Mouse (Mus musculus) stomach, embryonic 16.5 days (tissue): Measurements from ENCODE around the gene Hoxa5. TPM values are rescaled to one million over a fixed set of nuclear protein-coding genes. Genes with fewer than 3 reads are reported as not detected.

Source experiments
- ATAC-seq: fragments of 200-750 bp; cut with Nextera tagmentation; 2 replicates; pipeline ENCODE4 v1.8.0; 2017; ENCODE audit warnings: moderate number of reproducible peaks, moderate TSS enrichment; ENCODE audit not compliant: insufficient read depth, low FRiP score
- H3K27ac ChIP-seq: fragments of 300-500 bp; sonication (generic); 2 replicates; pipeline ENCODE4 v1.5.1; 2014; ENCODE audit warnings: low read length
- H3K27me3 ChIP-seq: fragments of 300-500 bp; sonication (generic); 2 replicates; pipeline ENCODE4 v1.6.1; 2014; ENCODE audit warnings: low read length, control low read depth, mixed read lengths; ENCODE audit not compliant: control insufficient read depth, insufficient read depth
- H3K36me3 ChIP-seq: fragments of 300-500 bp; sonication (generic); 2 replicates; pipeline ENCODE4 v1.6.1; 2014; ENCODE audit warnings: low read length; ENCODE audit not compliant: control insufficient read depth, insufficient read depth
- H3K4me1 ChIP-seq: fragments of 300-500 bp; sonication (generic); 2 replicates; pipeline ENCODE4 v1.6.1; 2014; ENCODE audit warnings: low read length, control low read depth, mixed read lengths; ENCODE audit not compliant: control insufficient read depth, insufficient read depth
- H3K4me2 ChIP-seq: fragments of 300-500 bp; sonication (generic); 2 replicates; pipeline ENCODE4 v1.6.1; 2014; ENCODE audit warnings: low read depth, low read length, mixed read lengths
- H3K4me3 ChIP-seq: fragments of 300-500 bp; sonication (generic); replicated peaks from 2 replicates; pipeline ENCODE4 v1.5.1; 2014; ENCODE audit warnings: mild to moderate bottlenecking, low read length
- H3K9ac ChIP-seq: fragments of 300-500 bp; sonication (generic); 2 replicates; pipeline ENCODE4 v1.6.1; 2014; ENCODE audit warnings: low read length
- H3K9me3 ChIP-seq: fragments of 300-500 bp; sonication (generic); replicated peaks from 2 replicates; pipeline ENCODE4 v1.6.1; 2016; ENCODE audit warnings: low read length, control low read depth; ENCODE audit not compliant: control insufficient read depth
- WGBS: fragments of 180-500 bp; shearing (Covaris S2); extraction: QIAGEN DNeasy Blood & Tissue Kit; methylation state at CpG from one replicate; pipeline ENCODE4 v1.1.7; 2014; 5-methylcytosine and 5-hydroxymethylcytosine counted together
- polyA plus RNA-seq: library from polyadenylated mRNA; unstranded; fragments of >200 nt; fragmentation: Nextera tagmentation; extraction: Ambion mirVana; gene quantifications from 2 replicates; pipeline ENCODE4 v1.2.1, GENCODE M21; 2015

Gene Hoxa5
- polyA plus RNA-seq, 1 experiment from 2014 or later: 11.0 TPM

- H3K4me3 ChIP-seq: no peak overlapping the region
- H3K9ac ChIP-seq: no peak overlapping the region
- peaks cover 4% of the 10 kb centered on the region; the same call in 1 of the 2 replicates for H3K4me1 ChIP-seq
- no peak for ATAC-seq
- 5% methylated on average over 44 of the region's 44 CpGs for WGBS
- H3K9me3 ChIP-seq: no peaks in the 10 kb centered on the region
- H3K27ac ChIP-seq: no peak overlapping the region
- peaks cover 87% of the 10 kb centered on the region for H3K27me3 ChIP-seq
- H3K36me3 ChIP-seq: no peaks in the 10 kb centered on the region
- H3K4me2 ChIP-seq: no peak overlapping the region
Measured at GRCm38 (mm10) chr6:52229558-52230416, 25.4 kb upstream of the Hoxa5 start.

GRCm38 (mm10) chr6:52228475-52229465 lies 24.4 kb upstream of the Hoxa5 start:
- Histone ChIP-seq H3K27ac (no peak overlapping the region), H3K4me1 (0 out of 2 replicates have a peak, but pooled peaks cover under 1% of the 10 kb centered on the region), H3K9ac (no peak overlapping the region), H3K9me3 (no peaks in the 10 kb centered on the region), H3K4me3 (no peak overlapping the region), H3K27me3 (peaks cover 87% of the 10 kb centered on the region), H3K4me2 (no peak overlapping the region), H3K36me3 (no peaks in the 10 kb centered on the region)
- ATAC-seq: no peak
- WGBS: 3% methylated on average over 38 of the region's 38 CpGs

GRCm38 (mm10) chr6:52227470-52228222 lies 23.3 kb upstream of the Hoxa5 start:
- H3K4me2 ChIP-seq: no peak overlapping the region
- H3K27ac ChIP-seq: no peak overlapping the region
- H3K4me3 ChIP-seq: no peak overlapping the region
- H3K27me3 ChIP-seq: peaks cover 88% of the 10 kb centered on the region
- no peaks in the 10 kb centered on the region for H3K4me1 ChIP-seq
- no peak for ATAC-seq
- H3K9ac ChIP-seq: no peak overlapping the region
- no peaks in the 10 kb centered on the region for H3K36me3 ChIP-seq
- H3K9me3 ChIP-seq: no peaks in the 10 kb centered on the region
- WGBS: 10% methylated on average over 11 of the region's 11 CpGs

GRCm38 (mm10) chr6:52226569-52227257 lies 22.3 kb upstream of the Hoxa5 start:
- Histone ChIP-seq H3K36me3 (no peaks in the 10 kb centered on the region), H3K9me3 (no peaks in the 10 kb centered on the region), H3K27ac (no peak overlapping the region), H3K4me2 (no peak overlapping the region), H3K9ac (no peak overlapping the region), H3K4me3 (no peak overlapping the region), H3K4me1 (peaks cover 4% of the 10 kb centered on the region; the same call in 1 of the 2 replicates), H3K27me3 (peaks cover 88% of the 10 kb centered on the region)
- 6% methylated on average over 26 of the region's 26 CpGs for WGBS
- no peak for ATAC-seq

GRCm38 (mm10) chr6:52225612-52226568 lies 21.5 kb upstream of the Hoxa5 start:
- Histone ChIP-seq H3K27ac (no peak overlapping the region), H3K4me2 (peak overlapping the region; percentile 39), H3K36me3 (no peaks in the 10 kb centered on the region), H3K4me1 (peaks cover 4% of the 10 kb centered on the region; the same call in 1 of the 2 replicates), H3K9me3 (no peaks in the 10 kb centered on the region), H3K4me3 (peak overlapping the region; percentile 25), H3K27me3 (peaks cover 91% of the 10 kb centered on the region), H3K9ac (no peak overlapping the region)
- ATAC-seq: no peak
- WGBS: 3% methylated on average over 69 of the region's 69 CpGs

GRCm38 (mm10) chr6:52224895-52225611 lies 20.7 kb upstream of the Hoxa5 start:
- Histone ChIP-seq H3K27ac (no peak overlapping the region), H3K27me3 (peaks cover 90% of the 10 kb centered on the region), H3K4me2 (peak overlapping the region; percentile 39; the same call in 1 of the 2 replicates), H3K36me3 (no peaks in the 10 kb centered on the region), H3K4me3 (peak overlapping the region; percentile 25), H3K9ac (no peak overlapping the region), H3K9me3 (no peaks in the 10 kb centered on the region), H3K4me1 (peaks cover 4% of the 10 kb centered on the region; the same call in 1 of the 2 replicates)
- WGBS: 3% methylated on average over 36 of the region's 36 CpGs
- ATAC-seq: no peak
